Mouse (Mus musculus) E14TG2a.4 (cell line): ENCODE data around the gene Spg11.

ENCODE experiments used
- H3K27me3 ChIP-seq: 2 replicates; pipeline ENCODE4 v1.6.1; 2014; ENCODE audit warnings: low read length, control low read depth; ENCODE audit not compliant: insufficient read depth
- H3K36me3 ChIP-seq: 2 replicates; pipeline ENCODE4 v1.6.1; 2014; ENCODE audit warnings: low read length, control low read depth; ENCODE audit not compliant: insufficient read depth
- H3K4me1 ChIP-seq: replicated peaks from 2 replicates; pipeline ENCODE4 v1.6.1; 2014; ENCODE audit warnings: low read depth, low read length, control low read depth
- H3K4me3 ChIP-seq: replicated peaks from 2 replicates; pipeline ENCODE4 v1.5.1; 2014; ENCODE audit warnings: mild to moderate bottlenecking, low read length
- H3K9me3 ChIP-seq: 2 replicates; pipeline ENCODE4 v1.6.1; 2014; ENCODE audit warnings: low read length, control low read depth
- CTCF ChIP-seq: conservative IDR thresholded peaks from 2 replicates; pipeline ENCODE4 v1.5.1; 2014; ENCODE audit warnings: low read length
- NANOG ChIP-seq: IDR thresholded peaks from 2 replicates; pipeline ENCODE4 v1.6.1; 2014; ENCODE audit warnings: borderline replicate concordance, low read length, mixed read lengths
- POU5F1 ChIP-seq: IDR thresholded peaks from 2 replicates; pipeline ENCODE4 v1.6.1; 2014; ENCODE audit warnings: low read length, borderline replicate concordance

Gene Spg11

GRCm38 (mm10) chr2:122132618-122133017, 14.4 kb upstream of the Spg11 start:
- Histone ChIP-seq H3K36me3 (no peaks in the 10 kb centered on the region), H3K4me3 (no peak overlapping the region), H3K4me1 (peaks cover 6% of the 10 kb centered on the region), H3K27me3 (0 out of 2 replicates have a peak, but pooled peaks cover 6% of the 10 kb centered on the region), H3K9me3 (no peaks in the 10 kb centered on the region)
- TF ChIP-seq CTCF (no peak), POU5F1 (no peak), NANOG (no peak)

GRCm38 (mm10) chr2:122132078-122132477, 13.9 kb upstream of the Spg11 start:
- TF ChIP-seq CTCF: no peak
- no peak for TF ChIP-seq NANOG
- no peak for TF ChIP-seq POU5F1
- H3K27me3 ChIP-seq: 0 out of 2 replicates have a peak, but pooled peaks cover 6% of the 10 kb centered on the region
- no peak overlapping the region for H3K4me3 ChIP-seq
- H3K9me3 ChIP-seq: no peaks in the 10 kb centered on the region
- no peaks in the 10 kb centered on the region for H3K36me3 ChIP-seq
- H3K4me1 ChIP-seq: peaks cover 11% of the 10 kb centered on the region

- Histone ChIP-seq H3K9me3 (no peaks in the 10 kb centered on the region), H3K27me3 (0 out of 2 replicates have a peak, but pooled peaks cover 6% of the 10 kb centered on the region), H3K36me3 (peaks cover 4% of the 10 kb centered on the region), H3K4me3 (no peak overlapping the region), H3K4me1 (peaks cover 36% of the 10 kb centered on the region)
- no peak for TF ChIP-seq CTCF
- TF ChIP-seq NANOG: no peak
- no peak for TF ChIP-seq POU5F1
These were observed 9.4 kb upstream of the Spg11 start for GRCm38 (mm10) chr2:122127635-122128034.

GRCm38 (mm10) chr2:122126765-122127347, 8.7 kb upstream of the Spg11 start:
- Histone ChIP-seq H3K4me3 (0 out of 2 replicates have a peak overlapping the region, but pooled peaks have one; percentile 0), H3K4me1 (peaks cover 36% of the 10 kb centered on the region), H3K9me3 (no peaks in the 10 kb centered on the region), H3K36me3 (peaks cover 4% of the 10 kb centered on the region), H3K27me3 (0 out of 2 replicates have a peak, but pooled peaks cover 6% of the 10 kb centered on the region)
- TF ChIP-seq NANOG (no peak), POU5F1 (no peak), CTCF (no peak)

GRCm38 (mm10) chr2:122125680-122126572, 7.7 kb upstream of the Spg11 start:
- H3K4me3 ChIP-seq: peak overlapping the region; percentile 62
- H3K36me3 ChIP-seq: peaks cover 7% of the 10 kb centered on the region
- no peak for TF ChIP-seq POU5F1
- no peak for TF ChIP-seq NANOG
- no peak for TF ChIP-seq CTCF

GRCm38 (mm10) chr2:122116888-122117287, 1.3 kb downstream of the Spg11 start:
- peak overlapping the region; percentile 98 for H3K4me3 ChIP-seq
- peaks cover 23% of the 10 kb centered on the region for H3K36me3 ChIP-seq
- TF ChIP-seq NANOG (no peak), POU5F1 (no peak), CTCF (no peak)
- no peaks in the 10 kb centered on the region for H3K27me3 ChIP-seq
- H3K9me3 ChIP-seq: no peaks in the 10 kb centered on the region
- peaks cover 15% of the 10 kb centered on the region for H3K4me1 ChIP-seq

More at GRCm38 (mm10) chr2:122125680-122126572, 7.7 kb upstream of the Spg11 start:
- H3K9me3 ChIP-seq: no peaks in the 10 kb centered on the region
- peaks cover 36% of the 10 kb centered on the region for H3K4me1 ChIP-seq
- H3K27me3 ChIP-seq: 0 out of 2 replicates have a peak, but pooled peaks cover 6% of the 10 kb centered on the region

GRCm38 (mm10) chr2:122109714-122110113, 8.5 kb downstream of the Spg11 start:
- Histone ChIP-seq H3K27me3 (no peaks in the 10 kb centered on the region), H3K36me3 (peaks cover 81% of the 10 kb centered on the region), H3K4me1 (peaks cover 7% of the 10 kb centered on the region), H3K4me3 (no peak overlapping the region), H3K9me3 (no peaks in the 10 kb centered on the region)
- TF ChIP-seq NANOG: no peak
- TF ChIP-seq POU5F1: no peak
- TF ChIP-seq CTCF: no peak

- Histone ChIP-seq H3K36me3 (peaks cover 82% of the 10 kb centered on the region), H3K27me3 (no peaks in the 10 kb centered on the region), H3K4me1 (peaks cover 7% of the 10 kb centered on the region), H3K4me3 (peak overlapping the region; percentile 30; the same call in 1 of the 2 replicates), H3K9me3 (no peaks in the 10 kb centered on the region)
- no peak for TF ChIP-seq CTCF
- no peak for TF ChIP-seq NANOG
- no peak for TF ChIP-seq POU5F1
These were observed 10.1 kb downstream of the Spg11 start for GRCm38 (mm10) chr2:122108101-122108500.
